Mouse (Mus musculus) T-cell, adult 66 days (primary cell): Measurements from ENCODE around the gene Ezr. TPM values are rescaled to one million over a fixed set of nuclear protein-coding genes. Genes with fewer than 3 reads are reported as not detected.

ENCODE experiments used
- total RNA-seq, 2 experiments: library from RNA; stranded (reverse); gene quantifications; 3 replicates in 1 of 2; 4 replicates in 1 of 2; pipeline ENCODE4 v1.2.4; 2023

The Ezr gene
- 100 to 1,000 TPM; 249 to 255 TPM for total RNA-seq

GRCm38 (mm10) chr17:6782611-6783005 lies at the start of gene Ezr:
Gene Ezr, minus strand, starts transcription at chr17:6782784.

Other genes with a start within 250 kb of the Ezr start
- 10 to 100 TPM; 16.5 to 29.2 TPM for gene Dynlt1c, start 181.1 kb downstream of the Ezr start, total RNA-seq
- gene Dynlt1f, start 126.9 kb downstream of the Ezr start, total RNA-seq, result 10 to 100 TPM; 89.8 to 93.7 TPM
- 100 to 1,000 TPM in 1 of 2 experiments, 10 to 100 TPM in 1; 94.9 to 112 TPM for gene Sytl3, start 123.7 kb downstream of the Ezr start, total RNA-seq
- 1 to 10 TPM; 8.5 to 9.2 TPM for gene Rsph3b, start 165.9 kb upstream of the Ezr start, total RNA-seq
- 10 to 100 TPM; 53.6 to 54.3 TPM for gene Tagap1, start 178.4 kb upstream of the Ezr start, total RNA-seq
- 100 to 1,000 TPM; 339 to 384 TPM for gene Rnaset2b, start 187.8 kb upstream of the Ezr start, total RNA-seq
- 1 to 10 TPM; 3.7 to 5.0 TPM for gene Gm49721, start 196.1 kb upstream of the Ezr start, total RNA-seq
- not detected for gene Gm1604a, start 242.8 kb upstream of the Ezr start, total RNA-seq